Mouse (Mus musculus) hindbrain, postnatal 0 days (tissue): ENCODE results near the gene Hook2. TPM values are rescaled to one million over a fixed set of nuclear protein-coding genes. Genes with fewer than 3 reads are reported as not detected.

ENCODE experiments used
- ATAC-seq: fragments of 200-750 bp; cut with Nextera tagmentation; 2 replicates; pipeline ENCODE4 v1.8.0; 2017; ENCODE audit warnings: mild to moderate bottlenecking, moderate TSS enrichment, moderate library complexity
- DNase-seq: peaks from one replicate; pipeline ENCODE4 v3.0.0-alpha.2; 2015; ENCODE audit warnings: low spot score
- H3K27ac ChIP-seq: fragments of 300-500 bp; sonication (generic); 2 replicates; pipeline ENCODE4 v1.5.1; 2014; ENCODE audit warnings: mild to moderate bottlenecking
- H3K27me3 ChIP-seq: fragments of 300-500 bp; sonication (generic); 2 replicates; pipeline ENCODE4 v1.6.1; 2014; ENCODE audit warnings: low read length, mixed read lengths; ENCODE audit not compliant: insufficient read depth
- H3K36me3 ChIP-seq: fragments of 300-500 bp; sonication (generic); 2 replicates; pipeline ENCODE4 v1.6.1; 2014; ENCODE audit warnings: low read length, mixed read lengths; ENCODE audit not compliant: insufficient read depth
- H3K4me1 ChIP-seq: fragments of 300-500 bp; sonication (generic); 2 replicates; pipeline ENCODE4 v1.6.1; 2014; ENCODE audit warnings: antibody characterized with exemption, low read length, mixed read lengths; ENCODE audit not compliant: insufficient read depth
- H3K4me2 ChIP-seq: fragments of 300-500 bp; sonication (generic); 2 replicates; pipeline ENCODE4 v1.6.1; 2014; ENCODE audit warnings: low read depth, mild to moderate bottlenecking, low read length, moderate library complexity, mixed read lengths
- H3K4me3 ChIP-seq: fragments of 300-500 bp; sonication (generic); 2 replicates; pipeline ENCODE4 v1.5.1; 2014; ENCODE audit warnings: low read length
- H3K9ac ChIP-seq: fragments of 300-500 bp; sonication (generic); replicated peaks from 2 replicates; pipeline ENCODE4 v1.6.1; 2014; ENCODE audit warnings: mild to moderate bottlenecking, low read length, moderate library complexity, mixed read lengths
- H3K9me3 ChIP-seq: fragments of 300-500 bp; sonication (generic); 2 replicates; pipeline ENCODE4 v1.6.1; 2016; ENCODE audit warnings: low read length, mixed read lengths
- CTCF ChIP-seq: IDR thresholded peaks from 2 replicates; pipeline ENCODE4 v1.5.1; 2016; ENCODE audit warnings: antibody characterized with exemption, control low read depth, low read depth
- WGBS: fragments of 180-500 bp; shearing (Covaris S2); extraction: QIAGEN DNeasy Blood & Tissue Kit; methylation state at CpG from one replicate; pipeline ENCODE4 v1.1.7; 2014; 5-methylcytosine and 5-hydroxymethylcytosine counted together
- polyA plus RNA-seq: library from polyadenylated mRNA; unstranded; fragments of >200 nt; fragmentation: Nextera tagmentation; extraction: Ambion mirVana; gene quantifications from 2 replicates; pipeline ENCODE4 v1.2.1, GENCODE M21; 2015
- total RNA-seq: library from RNA; depleted of rRNA; stranded (reverse); fragments of >200 nt; gene quantifications from 2 replicates; pipeline ENCODE4 v1.2.3, GENCODE M21; 2014

Hook2 gene
- total and polyA plus RNA-seq, 2 experiments from 2014 or later = 18.9 to 29.7 TPM

GRCm38 (mm10) chr8:84982499-84983011, 7.8 kb upstream of the Hook2 start:
- ATAC-seq (no peak), DNase-seq (no peak)
- Histone ChIP-seq H3K9me3 (no peaks in the 10 kb centered on the region), H3K27ac (no peak overlapping the region), H3K9ac (no peak overlapping the region), H3K4me3 (no peak overlapping the region), H3K4me1 (peaks cover 40% of the 10 kb centered on the region), H3K36me3 (no peaks in the 10 kb centered on the region), H3K4me2 (no peak overlapping the region), H3K27me3 (no peaks in the 10 kb centered on the region)
- TF ChIP-seq CTCF = no peak
- WGBS = 77% methylated on average over 3 of the region's 3 CpGs

- DNase-seq = no peak
- Histone ChIP-seq H3K4me1 (peaks cover 28% of the 10 kb centered on the region), H3K4me2 (peak overlapping the region; percentile 99), H3K9me3 (no peaks in the 10 kb centered on the region), H3K27ac (peak overlapping the region; percentile 75; the same call in 1 of the 2 replicates), H3K4me3 (peak overlapping the region; percentile 51; the same call in 1 of the 2 replicates), H3K27me3 (no peaks in the 10 kb centered on the region), H3K9ac (peak overlapping the region; percentile 52), H3K36me3 (no peaks in the 10 kb centered on the region)
- TF ChIP-seq CTCF = no peak
- ATAC-seq = no peak
- WGBS = 17% methylated on average over 16 of the region's 16 CpGs
Measured at GRCm38 (mm10) chr8:84984294-84985048, 5.9 kb upstream of the Hook2 start.

GRCm38 (mm10) chr8:84985049-84985683, 5.2 kb upstream of the Hook2 start:
- Histone ChIP-seq H3K9me3 (no peaks in the 10 kb centered on the region), H3K36me3 (no peaks in the 10 kb centered on the region), H3K27me3 (no peaks in the 10 kb centered on the region), H3K4me3 (peak overlapping the region; percentile 51), H3K9ac (peak overlapping the region; percentile 52), H3K4me2 (peak overlapping the region; percentile 99), H3K27ac (peak overlapping the region; percentile 75), H3K4me1 (peaks cover 21% of the 10 kb centered on the region)
- 1% methylated on average over 23 of the region's 23 CpGs for WGBS
- no peak for ATAC-seq
- DNase-seq = no peak
- no peak for TF ChIP-seq CTCF

GRCm38 (mm10) chr8:84985684-84986378, 4.6 kb upstream of the Hook2 start:
- no peaks in the 10 kb centered on the region for H3K9me3 ChIP-seq
- H3K27me3 ChIP-seq = no peaks in the 10 kb centered on the region
- ATAC-seq = peak; percentile 68
- peak overlapping the region; percentile 99 for H3K4me2 ChIP-seq
- H3K36me3 ChIP-seq = no peaks in the 10 kb centered on the region
- peak; percentile 93 for DNase-seq
- peak overlapping the region; percentile 52 for H3K9ac ChIP-seq
- H3K4me3 ChIP-seq = peak overlapping the region; percentile 51
- under 1% methylated on average over 53 of the region's 53 CpGs for WGBS
- H3K27ac ChIP-seq = peak overlapping the region; percentile 75
- TF ChIP-seq CTCF = no peak
- H3K4me1 ChIP-seq = peaks cover 17% of the 10 kb centered on the region

- whole genome bisulfite sequencing = 33% methylated on average over 8 of the region's 8 CpGs
- Histone ChIP-seq H3K4me2 (peak overlapping the region; percentile 99), H3K4me3 (peak overlapping the region; percentile 51; the same call in 1 of the 2 replicates), H3K27me3 (no peaks in the 10 kb centered on the region), H3K9me3 (no peaks in the 10 kb centered on the region), H3K4me1 (peaks cover 16% of the 10 kb centered on the region), H3K27ac (peak overlapping the region; percentile 75), H3K9ac (peak overlapping the region; percentile 52; the same call in 1 of the 2 replicates), H3K36me3 (no peaks in the 10 kb centered on the region)
- TF ChIP-seq CTCF = no peak
- no peak for ATAC-seq
- DNase-seq = no peak
Measured at GRCm38 (mm10) chr8:84986379-84986945, 3.9 kb upstream of the Hook2 start.

GRCm38 (mm10) chr8:84987388-84987787, 3.0 kb upstream of the Hook2 start:
- Histone ChIP-seq H3K9me3 (no peaks in the 10 kb centered on the region), H3K4me2 (no peak overlapping the region), H3K27me3 (no peaks in the 10 kb centered on the region), H3K4me3 (no peak overlapping the region), H3K27ac (no peak overlapping the region), H3K36me3 (no peaks in the 10 kb centered on the region), H3K9ac (no peak overlapping the region), H3K4me1 (peaks cover 16% of the 10 kb centered on the region)
- WGBS = 82% methylated on average over 5 of the region's 5 CpGs
- ATAC-seq (no peak), DNase-seq (no peak)
- TF ChIP-seq CTCF = no peak
